Mouse (Mus musculus) forebrain, embryonic 12.5 days (tissue): ENCODE measurements around the gene Sgms1. TPM values are rescaled to one million over a fixed set of nuclear protein-coding genes. Genes with fewer than 3 reads are reported as not detected.

ENCODE experiments used
- ATAC-seq: fragments of 200-750 bp; cut with Nextera tagmentation; 2 replicates; pipeline ENCODE4 v1.8.0; 2017; ENCODE audit warnings: moderate TSS enrichment; ENCODE audit not compliant: low FRiP score
- H3K27ac ChIP-seq: fragments of 300-500 bp; sonication (generic); 2 replicates; pipeline ENCODE4 v1.5.1; 2016; ENCODE audit warnings: mild to moderate bottlenecking
- H3K27me3 ChIP-seq: fragments of 300-500 bp; sonication (generic); 2 replicates; pipeline ENCODE4 v1.6.1; 2016; ENCODE audit warnings: mild to moderate bottlenecking
- H3K36me3 ChIP-seq: fragments of 300-500 bp; sonication (generic); replicated peaks from 2 replicates; pipeline ENCODE4 v1.6.1; 2016; ENCODE audit warnings: mild to moderate bottlenecking
- H3K4me1 ChIP-seq: fragments of 300-500 bp; sonication (generic); 2 replicates; pipeline ENCODE4 v1.6.1; 2016
- H3K4me2 ChIP-seq: fragments of 300-500 bp; sonication (generic); 2 replicates; pipeline ENCODE4 v1.6.1; 2016; ENCODE audit warnings: mild to moderate bottlenecking, moderate library complexity
- H3K4me3 ChIP-seq: fragments of 300-500 bp; sonication (generic); replicated peaks from 2 replicates; pipeline ENCODE4 v1.5.1; 2016; ENCODE audit warnings: mild to moderate bottlenecking
- H3K9ac ChIP-seq: fragments of 300-500 bp; sonication (generic); 2 replicates; pipeline ENCODE4 v1.6.1; 2016; ENCODE audit warnings: mild to moderate bottlenecking
- H3K9me3 ChIP-seq: fragments of 300-500 bp; sonication (generic); 2 replicates; pipeline ENCODE4 v1.6.1; 2016
- WGBS: fragments of 180-500 bp; shearing (Covaris S2); methylation state at CpG from one replicate; pipeline ENCODE4 v1.1.7; 2016; 5-methylcytosine and 5-hydroxymethylcytosine counted together
- polyA plus RNA-seq: library from polyadenylated mRNA; unstranded; fragments of >200 nt; fragmentation: Nextera tagmentation; extraction: Ambion mirVana; gene quantifications from 2 replicates; pipeline ENCODE4 v1.2.1, GENCODE M21; 2016

Sgms1 gene
- polyA plus RNA-seq, 1 experiment from 2014 or later = 13.8 TPM

GRCm38 (mm10) chr19:32252987-32253386 is 136.5 kb downstream of the Sgms1 start:
- Histone ChIP-seq H3K4me1 (peaks cover 18% of the 10 kb centered on the region), H3K27me3 (no peaks in the 10 kb centered on the region), H3K4me2 (no peak overlapping the region), H3K27ac (no peak overlapping the region), H3K9me3 (no peaks in the 10 kb centered on the region), H3K9ac (no peak overlapping the region), H3K36me3 (no peaks in the 10 kb centered on the region), H3K4me3 (no peak overlapping the region)
- no peak for ATAC-seq
- 88% methylated on average over 7 of the region's 7 CpGs for WGBS

- no peak for ATAC-seq
- Histone ChIP-seq H3K4me2 (no peak overlapping the region), H3K36me3 (no peaks in the 10 kb centered on the region)
These were observed 137.1 kb downstream of the Sgms1 start for GRCm38 (mm10) chr19:32252451-32252850.

DNA sequence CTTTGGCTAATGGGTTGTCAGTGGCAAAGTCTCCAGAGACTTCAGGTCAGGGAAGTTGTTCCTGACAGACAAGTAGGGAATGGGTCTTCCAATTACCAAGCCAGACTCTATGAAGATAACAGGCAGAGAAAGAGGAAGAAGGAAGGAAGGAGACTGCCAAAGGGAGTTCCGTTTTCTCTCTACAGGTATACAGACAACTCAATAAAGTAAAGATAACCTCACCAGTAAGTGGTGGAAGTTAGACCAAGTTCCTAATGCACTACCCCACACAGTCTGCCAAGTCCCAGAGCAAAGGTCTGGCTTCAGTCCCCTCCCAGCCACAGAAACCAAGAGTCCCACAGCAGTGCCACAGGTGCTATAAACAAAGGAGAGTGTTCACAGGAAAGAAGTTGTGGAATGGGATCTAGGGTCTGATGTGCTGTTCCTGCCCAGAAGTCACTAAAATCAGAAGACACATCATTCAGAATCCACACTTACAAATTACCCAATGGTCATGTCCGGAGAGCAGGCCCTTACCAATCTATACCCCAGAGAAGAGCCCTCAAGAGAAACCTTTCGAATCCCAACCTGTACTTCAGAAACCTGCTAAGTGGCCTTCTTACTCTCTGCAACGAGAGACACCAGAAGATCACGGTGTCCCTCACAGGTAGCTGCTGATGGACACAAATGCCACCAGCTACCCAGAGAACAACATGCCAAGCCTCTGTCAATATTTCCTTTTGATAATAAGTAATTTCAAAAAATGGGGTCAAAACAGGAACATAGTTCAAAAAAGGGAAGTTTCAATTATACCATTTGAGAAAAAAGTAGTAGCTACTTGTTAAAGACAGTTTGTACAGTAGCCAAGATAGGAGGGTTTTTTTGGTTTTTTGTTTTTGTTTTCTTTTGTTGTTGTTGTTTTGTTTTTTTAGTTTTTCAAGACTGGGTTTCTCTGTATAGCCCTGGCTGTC is 140.1 kb downstream of the Sgms1 start:
- H3K9ac ChIP-seq = no peak overlapping the region
- H3K4me2 ChIP-seq = no peak overlapping the region
- 93% methylated on average over 5 of the region's 5 CpGs for WGBS
- H3K9me3 ChIP-seq = no peaks in the 10 kb centered on the region
- H3K27me3 ChIP-seq = no peaks in the 10 kb centered on the region
- ATAC-seq = no peak
- no peak overlapping the region for H3K27ac ChIP-seq
- no peaks in the 10 kb centered on the region for H3K4me1 ChIP-seq
- no peak overlapping the region for H3K4me3 ChIP-seq
- H3K36me3 ChIP-seq = no peaks in the 10 kb centered on the region

More at GRCm38 (mm10) chr19:32252451-32252850, 137.1 kb downstream of the Sgms1 start:
- no peak overlapping the region for H3K9ac ChIP-seq
- no peak overlapping the region for H3K27ac ChIP-seq
- H3K4me3 ChIP-seq = no peak overlapping the region
- 83% methylated on average over 3 of the region's 3 CpGs for WGBS
- no peaks in the 10 kb centered on the region for H3K9me3 ChIP-seq
- peaks cover 18% of the 10 kb centered on the region for H3K4me1 ChIP-seq
- H3K27me3 ChIP-seq = no peaks in the 10 kb centered on the region

DNA sequence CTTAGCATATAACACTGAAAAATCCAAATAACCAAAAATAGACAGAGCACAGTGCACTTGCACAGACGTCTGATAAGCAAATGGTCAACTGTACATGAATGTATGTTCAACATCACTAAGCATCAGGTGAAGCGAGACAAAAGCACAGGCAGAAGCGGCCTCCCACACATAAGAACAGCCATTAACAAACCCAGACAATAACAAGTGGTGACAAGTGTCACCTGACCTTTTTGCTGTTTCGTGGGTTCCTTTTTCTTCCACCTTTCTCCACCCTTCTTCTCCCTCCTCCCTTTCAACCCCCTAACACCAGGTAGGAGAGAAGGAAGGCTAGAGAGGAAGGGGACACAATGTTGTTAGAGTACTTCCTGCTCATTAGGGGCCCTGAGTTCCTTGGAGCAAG is 144.6 kb downstream of the Sgms1 start:
- Histone ChIP-seq H3K27me3 (no peaks in the 10 kb centered on the region), H3K9ac (no peak overlapping the region), H3K4me1 (no peaks in the 10 kb centered on the region), H3K36me3 (no peaks in the 10 kb centered on the region), H3K27ac (no peak overlapping the region), H3K4me3 (no peak overlapping the region), H3K4me2 (no peak overlapping the region), H3K9me3 (no peaks in the 10 kb centered on the region)
- 79% methylated on average over 4 of the region's 4 CpGs for WGBS
- ATAC-seq = no peak

DNA sequence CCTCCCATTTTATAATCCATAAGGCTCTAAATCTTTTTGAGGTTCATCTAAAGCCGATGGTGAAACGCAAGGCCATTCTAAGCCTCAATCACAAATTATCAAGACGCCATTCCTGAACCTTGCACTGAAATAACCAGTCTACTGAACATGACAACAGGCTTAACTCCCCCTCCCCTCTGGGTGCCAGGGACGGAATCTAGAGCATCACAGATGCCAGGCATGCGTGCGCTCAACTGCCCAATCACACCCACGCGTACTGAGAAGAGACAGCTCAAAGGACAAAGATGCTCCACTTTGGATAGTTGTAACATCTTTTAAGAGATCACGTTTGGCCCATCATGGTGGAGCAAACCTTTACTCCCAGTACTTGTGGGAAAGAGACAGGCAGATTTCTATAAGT is 146.3 kb downstream of the Sgms1 start:
- Histone ChIP-seq H3K4me2 (no peak overlapping the region), H3K4me1 (no peaks in the 10 kb centered on the region), H3K27me3 (no peaks in the 10 kb centered on the region), H3K4me3 (no peak overlapping the region), H3K9ac (no peak overlapping the region), H3K9me3 (no peaks in the 10 kb centered on the region), H3K27ac (no peak overlapping the region), H3K36me3 (no peaks in the 10 kb centered on the region)
- ATAC-seq = no peak
- 93% methylated on average over 9 of the region's 9 CpGs for WGBS

DNA sequence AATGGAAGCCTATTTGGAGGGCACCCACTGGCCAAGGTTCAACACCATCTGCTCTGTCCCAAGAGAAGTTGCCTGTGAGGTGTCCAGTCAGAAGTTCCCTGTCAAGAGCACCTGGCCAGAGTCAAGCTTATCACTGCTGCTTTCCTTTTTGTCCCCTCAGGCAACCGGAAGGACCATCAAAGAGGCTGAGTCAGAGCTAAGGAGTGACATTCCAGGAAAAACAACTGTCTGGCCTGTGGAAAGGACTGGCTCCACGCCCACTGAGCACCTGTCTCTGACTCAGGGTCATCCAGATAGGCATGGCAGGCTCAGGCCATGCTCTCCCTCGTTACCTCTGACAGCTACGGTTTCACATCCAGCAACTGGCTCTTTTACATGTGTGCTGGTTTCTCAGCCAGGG is 147.4 kb downstream of the Sgms1 start:
- 91% methylated on average over 4 of the region's 4 CpGs for WGBS
- Histone ChIP-seq H3K9ac (no peak overlapping the region), H3K9me3 (no peaks in the 10 kb centered on the region), H3K27ac (no peak overlapping the region), H3K4me3 (no peak overlapping the region), H3K4me1 (no peaks in the 10 kb centered on the region), H3K27me3 (no peaks in the 10 kb centered on the region), H3K36me3 (no peaks in the 10 kb centered on the region), H3K4me2 (no peak overlapping the region)
- no peak for ATAC-seq

- Histone ChIP-seq H3K27me3 (no peaks in the 10 kb centered on the region), H3K27ac (no peak overlapping the region), H3K9ac (no peak overlapping the region), H3K4me2 (no peak overlapping the region), H3K9me3 (no peaks in the 10 kb centered on the region), H3K4me3 (no peak overlapping the region), H3K36me3 (no peaks in the 10 kb centered on the region), H3K4me1 (no peaks in the 10 kb centered on the region)
- ATAC-seq = no peak
- WGBS = 76% methylated on average over 8 of the region's 8 CpGs
These were observed 149.0 kb downstream of the Sgms1 start for GRCm38 (mm10) chr19:32240417-32240990.

- Histone ChIP-seq H3K27ac (no peak overlapping the region), H3K9me3 (no peaks in the 10 kb centered on the region), H3K36me3 (no peaks in the 10 kb centered on the region), H3K4me3 (no peak overlapping the region), H3K27me3 (no peaks in the 10 kb centered on the region), H3K9ac (no peak overlapping the region), H3K4me1 (no peaks in the 10 kb centered on the region), H3K4me2 (no peak overlapping the region)
- WGBS = 94% methylated on average over 4 of the region's 4 CpGs
- no peak for ATAC-seq
These were observed 149.6 kb downstream of the Sgms1 start for GRCm38 (mm10) chr19:32239925-32240324.

- Histone ChIP-seq H3K9me3 (no peaks in the 10 kb centered on the region), H3K4me3 (no peak overlapping the region), H3K9ac (no peak overlapping the region), H3K4me2 (no peak overlapping the region), H3K36me3 (no peaks in the 10 kb centered on the region), H3K27ac (no peak overlapping the region), H3K27me3 (no peaks in the 10 kb centered on the region), H3K4me1 (no peaks in the 10 kb centered on the region)
- 91% methylated on average over 5 of the region's 6 CpGs for WGBS
- no peak for ATAC-seq
These were observed 150.1 kb downstream of the Sgms1 start for GRCm38 (mm10) chr19:32239459-32239792.

- H3K4me2 ChIP-seq = no peak overlapping the region
- no peaks in the 10 kb centered on the region for H3K9me3 ChIP-seq
- no peak for ATAC-seq
- no peak overlapping the region for H3K27ac ChIP-seq
- no peaks in the 10 kb centered on the region for H3K36me3 ChIP-seq
- H3K4me1 ChIP-seq = no peaks in the 10 kb centered on the region
- H3K9ac ChIP-seq = no peak overlapping the region
- no peak overlapping the region for H3K4me3 ChIP-seq
- 88% methylated on average over 11 of the region's 11 CpGs for WGBS
- no peaks in the 10 kb centered on the region for H3K27me3 ChIP-seq
These were observed 150.6 kb downstream of the Sgms1 start for GRCm38 (mm10) chr19:32238722-32239458.

- Histone ChIP-seq H3K9ac (no peak overlapping the region), H3K27me3 (no peaks in the 10 kb centered on the region), H3K4me1 (no peaks in the 10 kb centered on the region), H3K9me3 (no peaks in the 10 kb centered on the region), H3K4me2 (no peak overlapping the region), H3K27ac (no peak overlapping the region), H3K4me3 (no peak overlapping the region), H3K36me3 (no peaks in the 10 kb centered on the region)
- WGBS = 80% methylated on average over 5 of the region's 5 CpGs
- ATAC-seq = no peak
These were observed 151.8 kb downstream of the Sgms1 start for GRCm38 (mm10) chr19:32237685-32238084.

GRCm38 (mm10) chr19:32237173-32237583 is 152.3 kb downstream of the Sgms1 start:
- WGBS = 78% methylated on average over 3 of the region's 3 CpGs
- no peak for ATAC-seq
- H3K27ac ChIP-seq = no peak overlapping the region

More at GRCm38 (mm10) chr19:32237173-32237583, 152.3 kb downstream of the Sgms1 start:
- no peaks in the 10 kb centered on the region for H3K27me3 ChIP-seq
- no peaks in the 10 kb centered on the region for H3K36me3 ChIP-seq
- no peak overlapping the region for H3K9ac ChIP-seq
- H3K4me1 ChIP-seq = no peaks in the 10 kb centered on the region
- H3K4me3 ChIP-seq = no peak overlapping the region
- no peaks in the 10 kb centered on the region for H3K9me3 ChIP-seq
- no peak overlapping the region for H3K4me2 ChIP-seq
